Mouse (Mus musculus) gastrocnemius, postnatal 36 days (tissue): Measurements from ENCODE around the gene Topbp1. TPM values are rescaled to one million over a fixed set of nuclear protein-coding genes. Genes with fewer than 3 reads are reported as not detected.
A peak's percentile ranks its signal among the peaks of the same experiment; 100 is the strongest.

Experiments used
- DNase-seq, 2 experiments: peaks; one replicate each; pipeline ENCODE4 v3.0.0; 2022
- intact Hi-C: fragments of 180-260 bp; cut with DNase I; formaldehyde crosslinking; loops from one replicate; pipeline ENCODE4 v1.15.1; 2025
- total RNA-seq, 2 experiments: library from RNA; stranded (reverse); gene quantifications; 2 replicates each; pipeline ENCODE4 v1.2.3; 2021

Topbp1 gene
- total RNA-seq, 2 experiments from 2014 or later = 6.1 to 7.7 TPM

- no peak for DNase-seq
- intact Hi-C loops = no loop called here
Measured at GRCm38 (mm10) chr9:103382989-103383388, 78.0 kb downstream of the Topbp1 start.

- intact Hi-C loops = no loop called here
- DNase-seq = no peak
Measured at GRCm38 (mm10) chr9:103383576-103383975, 78.6 kb downstream of the Topbp1 start.

DNA sequence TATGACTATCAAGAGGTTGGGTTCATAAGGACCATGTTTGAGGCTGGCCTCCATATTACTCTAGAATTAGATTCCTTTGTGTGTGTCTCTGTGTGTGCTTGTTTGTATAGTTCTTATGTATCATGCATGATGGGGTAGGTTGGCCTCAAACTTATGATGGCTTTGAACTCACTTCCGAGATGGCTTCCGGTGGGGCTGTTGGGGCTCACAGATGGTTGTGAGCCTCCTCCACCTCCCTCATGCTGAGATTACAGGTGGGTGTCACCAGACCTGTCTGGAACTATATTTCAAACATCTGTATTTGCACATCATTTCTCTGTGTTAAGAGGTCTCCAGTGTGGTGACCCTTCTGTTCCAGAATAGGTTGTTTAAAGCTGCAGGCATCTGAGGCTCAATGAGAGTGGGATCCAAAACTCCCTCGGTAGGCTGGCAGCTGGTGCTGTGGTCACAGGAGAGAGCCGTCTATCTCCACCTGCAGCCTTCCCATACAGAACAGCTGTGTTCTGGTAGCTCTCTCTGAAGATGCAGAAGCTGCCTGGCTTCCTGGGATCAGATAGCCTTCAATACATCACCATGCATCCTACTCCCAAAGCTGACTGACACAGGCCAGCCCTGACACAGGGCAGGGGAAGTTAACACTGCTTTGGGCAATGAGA lies 79.3 kb downstream of the Topbp1 start:
- intact Hi-C loops = no loop called here
- DNase-seq = no peak

GRCm38 (mm10) chr9:103385600-103385999 lies 80.6 kb downstream of the Topbp1 start:
- DNase-seq = no peak
- intact Hi-C loops = no loop called here

DNA sequence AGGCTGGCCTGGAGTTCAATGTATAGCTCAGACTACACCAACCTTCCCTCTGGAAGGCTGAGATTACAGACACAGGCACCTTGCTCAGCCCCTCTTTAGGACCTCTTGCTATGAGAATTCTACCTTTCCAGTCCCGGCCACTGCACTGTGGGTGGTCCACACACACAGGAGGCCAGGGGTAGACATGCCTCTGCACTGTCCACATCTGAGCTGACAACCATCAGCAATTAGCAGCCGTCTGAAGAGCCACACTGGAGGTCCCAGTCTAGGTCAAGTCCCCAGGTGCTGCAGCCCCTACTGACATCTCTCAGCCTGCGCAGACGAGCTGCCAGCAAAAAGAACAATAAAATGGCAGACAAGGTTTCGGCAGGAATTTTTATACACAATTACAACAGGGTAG lies 81.6 kb downstream of the Topbp1 start:
- no peak for DNase-seq
- intact Hi-C loops = no loop called here

GRCm38 (mm10) chr9:103387011-103387653 lies 82.1 kb downstream of the Topbp1 start:
- no peak for DNase-seq
- intact Hi-C loops = no loop called here

DNA sequence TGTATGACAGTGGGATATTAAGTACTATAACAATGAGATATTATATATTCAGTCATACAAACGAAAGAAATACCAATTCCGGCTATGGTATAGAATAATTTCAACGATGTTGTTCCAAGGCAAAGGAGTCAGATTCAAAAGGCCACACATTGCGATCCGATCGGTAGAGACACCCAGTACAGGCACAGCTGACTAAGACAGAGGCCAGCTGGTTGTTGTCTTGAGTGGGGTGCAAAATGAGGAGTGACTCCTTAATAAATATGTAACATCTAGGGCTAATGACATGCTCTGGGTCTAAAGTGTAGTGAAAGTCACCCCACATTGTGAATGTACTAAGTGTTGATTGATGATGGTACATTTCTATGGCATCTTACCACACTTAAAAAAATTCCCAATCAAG lies 84.2 kb downstream of the Topbp1 start:
- intact Hi-C loops = no loop called here
- no peak for DNase-seq

DNA sequence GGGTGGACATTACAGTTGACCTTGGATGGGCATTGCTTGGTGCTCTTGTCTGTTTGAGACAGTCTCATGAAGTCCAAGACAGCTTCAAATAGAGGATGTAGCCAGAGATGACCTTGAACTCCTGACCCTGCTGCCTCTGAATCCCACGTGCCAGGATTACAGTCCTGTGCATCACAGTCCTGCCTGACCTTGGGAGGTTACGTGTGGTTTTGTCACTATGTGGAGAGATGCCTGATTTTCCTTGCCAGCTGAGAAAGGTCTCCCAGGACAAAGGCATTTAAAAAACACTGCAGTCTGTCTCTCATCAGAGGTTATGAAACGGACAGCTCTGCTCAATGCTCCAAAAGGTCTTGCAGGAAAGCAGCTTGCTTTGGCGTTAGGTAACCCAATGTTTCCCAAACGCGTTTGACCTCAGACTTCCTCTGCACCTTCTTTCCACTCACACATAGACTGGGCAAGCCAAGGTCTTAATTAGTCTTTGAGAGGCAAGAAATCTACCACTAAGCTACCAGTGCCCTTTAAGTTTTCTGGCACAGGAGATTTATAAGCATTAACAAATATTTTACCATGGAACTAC lies 86.9 kb downstream of the Topbp1 start:
- intact Hi-C loops = no loop called here
- DNase-seq = no peak

GRCm38 (mm10) chr9:103393256-103393655 lies 88.2 kb downstream of the Topbp1 start:
- DNase-seq = no peak
- intact Hi-C loops = no loop called here

DNA sequence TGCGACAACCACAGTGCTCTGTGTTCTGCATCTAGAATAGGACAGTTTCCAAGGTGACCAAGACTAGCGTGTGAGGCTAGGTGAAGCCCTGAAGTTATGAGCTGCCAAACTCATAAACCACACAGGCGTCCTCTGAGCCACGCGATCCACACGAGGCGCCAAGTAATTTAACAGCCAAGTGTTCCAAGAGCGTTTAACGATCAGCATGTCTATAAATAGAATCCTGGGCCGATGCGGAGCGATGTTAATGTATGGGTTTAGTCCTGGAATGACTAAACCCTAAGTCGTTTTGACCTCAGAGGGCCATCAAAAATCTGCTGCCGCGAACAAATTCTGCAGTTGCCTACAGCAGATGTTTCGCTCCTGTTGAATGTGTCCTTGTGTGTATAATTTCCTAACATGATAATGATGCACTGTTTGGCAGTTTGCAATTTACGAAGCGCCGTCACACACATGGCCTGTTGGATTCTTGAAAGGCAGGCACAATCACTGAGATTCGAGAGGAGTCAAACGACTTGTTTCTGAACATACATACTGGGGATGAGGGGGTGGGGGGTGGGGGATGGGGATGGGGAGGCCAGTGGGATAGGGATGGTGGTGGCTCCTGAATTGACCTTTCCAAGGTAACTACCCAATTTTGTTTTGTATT lies 93.6 kb downstream of the Topbp1 start:
- DNase-seq = peak in 1 of 2 experiments; percentile 16
- intact Hi-C loops = loop anchor here (2.0 to 5.0 kb wide), 2 partner anchors 34 kb away; partner anchors contain the start of gene Cdv3

Other genes starting within 250 kb of the Topbp1 start
- gene Rab6b, start 193.4 kb upstream of the Topbp1 start, total RNA-seq = under 1 TPM; 0.66 to 0.81 TPM
- 10 to 100 TPM; 16.3 to 18.0 TPM for gene Srprb, start 103.1 kb upstream of the Topbp1 start, total RNA-seq
- under 1 TPM; 0.42 to 0.74 TPM for gene Gm20425, start 74.9 kb upstream of the Topbp1 start, total RNA-seq
- gene Trf, start 74.8 kb upstream of the Topbp1 start, total RNA-seq = 10 to 100 TPM in 1 of 2 experiments, 1 to 10 TPM in 1; 7.9 to 10.8 TPM
- gene 1300017J02Rik, start 133 bp upstream of the Topbp1 start, total RNA-seq = not detected
- gene Cdv3, start 60.6 kb downstream of the Topbp1 start, total RNA-seq = 100 to 1,000 TPM; 162 to 200 TPM
- gene Bfsp2, start 175.2 kb downstream of the Topbp1 start, total RNA-seq = under 1 TPM; 0.35 to 0.71 TPM